Mouse (Mus musculus) kidney, embryonic 14.5 days (tissue): ENCODE results near the gene Lrrfip1. TPM values are rescaled to one million over a fixed set of nuclear protein-coding genes. Genes with fewer than 3 reads are reported as not detected.

Experiments used
- ATAC-seq: fragments of 200-750 bp; cut with Nextera tagmentation; 2 replicates; pipeline ENCODE4 v1.8.0; 2017; ENCODE audit warnings: moderate number of reproducible peaks, mild to moderate bottlenecking, moderate TSS enrichment, moderate library complexity; ENCODE audit not compliant: low FRiP score, low TSS enrichment
- H3K27ac ChIP-seq: fragments of 300-500 bp; sonication (generic); 2 replicates; pipeline ENCODE4 v1.5.1; 2014; ENCODE audit warnings: low read depth, mild to moderate bottlenecking, low read length, moderate library complexity, mixed read lengths
- H3K27me3 ChIP-seq: fragments of 300-500 bp; sonication (generic); 2 replicates; pipeline ENCODE4 v1.6.1; 2014; ENCODE audit warnings: mild to moderate bottlenecking, low read length; ENCODE audit not compliant: control insufficient read depth, insufficient read depth
- H3K36me3 ChIP-seq: fragments of 300-500 bp; sonication (generic); 2 replicates; pipeline ENCODE4 v1.6.1; 2014; ENCODE audit warnings: low read length, mixed read lengths; ENCODE audit not compliant: control insufficient read depth, insufficient read depth
- H3K4me1 ChIP-seq: fragments of 300-500 bp; sonication (generic); 2 replicates; pipeline ENCODE4 v1.6.1; 2014; ENCODE audit warnings: low read length, mixed read lengths; ENCODE audit not compliant: control insufficient read depth, insufficient read depth
- H3K4me2 ChIP-seq: fragments of 300-500 bp; sonication (generic); replicated peaks from 2 replicates; pipeline ENCODE4 v1.6.1; 2014; ENCODE audit warnings: low read depth, mild to moderate bottlenecking, low read length
- H3K4me3 ChIP-seq: fragments of 300-500 bp; sonication (generic); 2 replicates; pipeline ENCODE4 v1.5.1; 2014; ENCODE audit warnings: mild to moderate bottlenecking, low read length
- H3K9ac ChIP-seq: fragments of 300-500 bp; sonication (generic); 2 replicates; pipeline ENCODE4 v1.6.1; 2014; ENCODE audit warnings: low read depth, mild to moderate bottlenecking, low read length, moderate library complexity
- H3K9me3 ChIP-seq: fragments of 300-500 bp; sonication (generic); 2 replicates; pipeline ENCODE4 v1.6.1; 2016; ENCODE audit warnings: low read length; ENCODE audit not compliant: control insufficient read depth
- WGBS: fragments of 180-500 bp; shearing (Covaris S2); extraction: QIAGEN DNeasy Blood & Tissue Kit; methylation state at CpG from one replicate; pipeline ENCODE4 v1.1.7; 2014; 5-methylcytosine and 5-hydroxymethylcytosine counted together
- polyA plus RNA-seq: library from polyadenylated mRNA; unstranded; fragments of >200 nt; fragmentation: Nextera tagmentation; extraction: Ambion mirVana; gene quantifications from 2 replicates; pipeline ENCODE4 v1.2.1, GENCODE M21; 2014

Gene Lrrfip1
- polyA plus RNA-seq, result 25.7 and 33.6 TPM in 2 replicates

GRCm38 (mm10) chr1:90998268-90998890, at the start of gene Lrrfip1:
Gene Lrrfip1, plus strand, starts transcription at chr1:90998737.
- H3K9me3 ChIP-seq, result no peaks in the 10 kb centered on the region
- H3K4me1 ChIP-seq, result peaks cover 11% of the 10 kb centered on the region; the same call in 1 of the 2 replicates
- peak within 1 kb of the TSS; percentile 76 for H3K9ac ChIP-seq
- no peak within 1 kb of the TSS for H3K27ac ChIP-seq
- ATAC-seq, result peak; percentile 73
- peak within 1 kb of the TSS; percentile 78 for H3K4me3 ChIP-seq
- WGBS, result 2% methylated on average over 59 of the region's 59 CpGs
- no peaks in the 10 kb centered on the region for H3K27me3 ChIP-seq
- H3K36me3 ChIP-seq, result no peaks in the 10 kb centered on the region
- H3K4me2 ChIP-seq, result peak within 1 kb of the TSS; percentile 98

GRCm38 (mm10) chr1:90949309-90949708, 49.2 kb upstream of the Lrrfip1 start:
- 64% methylated on average over 9 of the region's 9 CpGs for WGBS
- no peaks in the 10 kb centered on the region for H3K27me3 ChIP-seq
- no peak for ATAC-seq
- no peaks in the 10 kb centered on the region for H3K4me1 ChIP-seq
- H3K27ac ChIP-seq, result no peak overlapping the region
- H3K36me3 ChIP-seq, result no peaks in the 10 kb centered on the region
- H3K4me2 ChIP-seq, result no peak overlapping the region
- H3K9ac ChIP-seq, result no peak overlapping the region
- H3K9me3 ChIP-seq, result no peaks in the 10 kb centered on the region
- no peak overlapping the region for H3K4me3 ChIP-seq

- no peak for ATAC-seq
- Histone ChIP-seq H3K27ac (no peak overlapping the region), H3K4me1 (no peaks in the 10 kb centered on the region), H3K9me3 (no peaks in the 10 kb centered on the region), H3K36me3 (no peaks in the 10 kb centered on the region), H3K4me2 (no peak overlapping the region), H3K27me3 (no peaks in the 10 kb centered on the region), H3K4me3 (no peak overlapping the region), H3K9ac (no peak overlapping the region)
- 85% methylated on average over 7 of the region's 7 CpGs for WGBS
These were observed 46.9 kb upstream of the Lrrfip1 start for GRCm38 (mm10) chr1:90951670-90952069.

- Histone ChIP-seq H3K4me2 (no peak within 1 kb of the TSS), H3K4me1 (no peaks in the 10 kb centered on the region), H3K4me3 (no peak within 1 kb of the TSS), H3K9me3 (no peaks in the 10 kb centered on the region), H3K27ac (no peak within 1 kb of the TSS), H3K27me3 (no peaks in the 10 kb centered on the region), H3K9ac (no peak within 1 kb of the TSS), H3K36me3 (no peaks in the 10 kb centered on the region)
- no peak for ATAC-seq
- whole genome bisulfite sequencing, result 82% methylated on average over 8 of the region's 8 CpGs
These were observed 45.7 kb upstream of the Lrrfip1 start, which contains the start of gene Prlh for GRCm38 (mm10) chr1:90952808-90953207. Gene Prlh, plus strand, starts transcription at chr1:90953108.

- 76% methylated on average over 11 of the region's 11 CpGs for WGBS
- Histone ChIP-seq H3K4me3 (no peak overlapping the region), H3K27ac (no peak overlapping the region), H3K9ac (no peak overlapping the region), H3K9me3 (no peaks in the 10 kb centered on the region), H3K4me1 (no peaks in the 10 kb centered on the region), H3K4me2 (no peak overlapping the region), H3K36me3 (no peaks in the 10 kb centered on the region), H3K27me3 (no peaks in the 10 kb centered on the region)
- ATAC-seq, result no peak
These were observed 44.8 kb upstream of the Lrrfip1 start for GRCm38 (mm10) chr1:90953688-90954087.

GRCm38 (mm10) chr1:90956245-90957096, 42.1 kb upstream of the Lrrfip1 start:
- WGBS, result 31% methylated on average over 7 of the region's 7 CpGs
- no peak overlapping the region for H3K4me3 ChIP-seq
- no peak overlapping the region for H3K4me2 ChIP-seq
- H3K4me1 ChIP-seq, result no peaks in the 10 kb centered on the region
- H3K9me3 ChIP-seq, result no peaks in the 10 kb centered on the region
- H3K9ac ChIP-seq, result no peak overlapping the region
- H3K27me3 ChIP-seq, result no peaks in the 10 kb centered on the region; the same call in 1 of the 2 replicates
- ATAC-seq, result peak; percentile 81
- no peak overlapping the region for H3K27ac ChIP-seq
- H3K36me3 ChIP-seq, result no peaks in the 10 kb centered on the region

- H3K27ac ChIP-seq, result peak overlapping the region; percentile 61; the same call in 1 of the 2 replicates
- no peak overlapping the region for H3K4me2 ChIP-seq
- no peak overlapping the region for H3K4me3 ChIP-seq
- no peaks in the 10 kb centered on the region for H3K9me3 ChIP-seq
- H3K4me1 ChIP-seq, result peaks cover 17% of the 10 kb centered on the region; the same call in 1 of the 2 replicates
- no peak overlapping the region for H3K9ac ChIP-seq
- no peaks in the 10 kb centered on the region for H3K36me3 ChIP-seq
- peak; percentile 45; the same call in 1 of the 2 replicates for ATAC-seq
- 45% methylated on average over 4 of the region's 4 CpGs for WGBS
- H3K27me3 ChIP-seq, result no peaks in the 10 kb centered on the region; the same call in 1 of the 2 replicates
These were observed 36.0 kb upstream of the Lrrfip1 start for GRCm38 (mm10) chr1:90962526-90962925.

- Histone ChIP-seq H3K4me2 (no peak overlapping the region), H3K27me3 (no peaks in the 10 kb centered on the region; the same call in 1 of the 2 replicates), H3K9ac (no peak overlapping the region), H3K27ac (peak overlapping the region; percentile 61; the same call in 1 of the 2 replicates), H3K4me3 (no peak overlapping the region), H3K9me3 (no peaks in the 10 kb centered on the region), H3K36me3 (no peaks in the 10 kb centered on the region), H3K4me1 (peaks cover 17% of the 10 kb centered on the region; the same call in 1 of the 2 replicates)
- 11% methylated on average over 3 of the region's 3 CpGs for WGBS
- peak; percentile 80 for ATAC-seq
These were observed 35.5 kb upstream of the Lrrfip1 start for GRCm38 (mm10) chr1:90962994-90963393.

- Histone ChIP-seq H3K4me3 (no peak overlapping the region), H3K27me3 (no peaks in the 10 kb centered on the region; the same call in 1 of the 2 replicates), H3K9me3 (no peaks in the 10 kb centered on the region), H3K4me2 (no peak overlapping the region), H3K4me1 (peaks cover 18% of the 10 kb centered on the region; the same call in 1 of the 2 replicates), H3K9ac (no peak overlapping the region), H3K27ac (no peak overlapping the region), H3K36me3 (no peaks in the 10 kb centered on the region)
- 86% methylated on average over 7 of the region's 7 CpGs for WGBS
- ATAC-seq, result no peak
These were observed 31.0 kb upstream of the Lrrfip1 start for GRCm38 (mm10) chr1:90967583-90967982.
